Mouse (Mus musculus): ENCODE data around the gene Ppp2r5e. TPM values are rescaled to one million over a fixed set of nuclear protein-coding genes. Genes with fewer than 3 reads are reported as not detected.
"Not testable (repeated sequence)": the region's sequence is repeated elsewhere in the genome, so short reads cannot be mapped to it uniquely, and the experiment has no call there.

Gene Ppp2r5e
- polyA plus RNA-seq, 1 experiment from 2014 or later = 10.1 TPM

DNA sequence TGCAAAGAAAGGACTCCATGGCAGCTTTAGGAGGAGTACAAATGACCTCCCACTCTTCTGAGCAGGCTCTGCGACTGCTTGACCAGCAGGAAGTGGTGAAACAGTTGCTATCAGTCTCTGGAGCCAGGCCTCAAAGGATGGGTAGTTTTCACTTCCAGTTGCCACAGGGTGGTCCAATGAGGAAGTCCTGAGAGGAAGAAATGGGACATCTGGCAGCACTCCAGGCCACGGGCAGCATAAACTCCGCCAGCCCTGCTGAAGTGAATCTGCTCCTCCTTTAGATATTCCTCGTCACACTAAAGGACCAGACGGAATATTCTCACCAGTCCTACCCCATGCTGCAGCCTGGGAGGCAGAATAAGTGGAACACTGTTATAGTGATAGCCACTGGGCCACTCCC lies 147.1 kb downstream of the Ppp2r5e start:
- H3K36me3 ChIP-seq (ENCODE audit: insufficient read depth, low read length) = peaks cover 24% of the 10 kb centered on the region
- no peak overlapping the region for H3K27ac ChIP-seq (ENCODE audit: low read length)
- no peak for ATAC-seq (ENCODE audit: low FRiP score, low TSS enrichment)
- H3K4me2 ChIP-seq (replicated peaks; ENCODE audit: low read depth, low read length) = no peak overlapping the region
- H3K27me3 ChIP-seq (ENCODE audit: insufficient read depth, low read length) = no peaks in the 10 kb centered on the region
- 75% methylated on average over 5 of the region's 5 CpGs for WGBS
- H3K9ac ChIP-seq (replicated peaks; ENCODE audit: low read length) = no peak overlapping the region
- no peak overlapping the region for H3K4me3 ChIP-seq (ENCODE audit: low read length)
- H3K9me3 ChIP-seq (ENCODE audit: low read length) = no peaks in the 10 kb centered on the region
- peaks cover 11% of the 10 kb centered on the region; the same call in 1 of the 2 replicates for H3K4me1 ChIP-seq (ENCODE audit: insufficient read depth, low read length)

DNA sequence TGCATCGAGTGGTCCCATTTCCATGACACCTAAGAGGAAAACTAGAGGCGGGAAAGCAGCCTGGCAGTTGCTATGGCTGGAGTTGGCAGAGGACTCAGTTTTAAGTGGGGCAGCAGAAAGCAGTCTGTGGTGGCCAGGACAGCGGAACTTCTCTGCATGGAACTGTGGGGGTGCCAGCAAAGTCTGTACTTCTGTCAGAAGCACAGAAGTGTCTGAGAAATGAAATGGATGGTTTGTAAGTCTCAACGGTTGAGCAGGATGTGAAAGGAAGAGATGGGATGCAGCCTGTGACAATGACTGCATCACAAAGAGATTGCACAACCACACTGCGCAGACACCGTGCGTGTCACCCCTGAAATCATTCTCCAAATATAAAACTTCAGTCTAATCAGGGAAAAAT lies 149.8 kb downstream of the Ppp2r5e start:
- Histone ChIP-seq H3K4me1 (ENCODE audit: insufficient read depth, low read length) (peaks cover 11% of the 10 kb centered on the region; the same call in 1 of the 2 replicates), H3K9ac (replicated peaks; ENCODE audit: low read length) (no peak overlapping the region), H3K27me3 (ENCODE audit: insufficient read depth, low read length) (no peaks in the 10 kb centered on the region), H3K9me3 (ENCODE audit: low read length) (no peaks in the 10 kb centered on the region), H3K4me3 (ENCODE audit: low read length) (no peak overlapping the region), H3K27ac (ENCODE audit: low read length) (no peak overlapping the region), H3K4me2 (replicated peaks; ENCODE audit: low read depth, low read length) (no peak overlapping the region), H3K36me3 (ENCODE audit: insufficient read depth, low read length) (peaks cover 5% of the 10 kb centered on the region; the same call in 1 of the 2 replicates)
- no peak for ATAC-seq (ENCODE audit: low FRiP score, low TSS enrichment)
- 88% methylated on average over 7 of the region's 7 CpGs for WGBS

DNA sequence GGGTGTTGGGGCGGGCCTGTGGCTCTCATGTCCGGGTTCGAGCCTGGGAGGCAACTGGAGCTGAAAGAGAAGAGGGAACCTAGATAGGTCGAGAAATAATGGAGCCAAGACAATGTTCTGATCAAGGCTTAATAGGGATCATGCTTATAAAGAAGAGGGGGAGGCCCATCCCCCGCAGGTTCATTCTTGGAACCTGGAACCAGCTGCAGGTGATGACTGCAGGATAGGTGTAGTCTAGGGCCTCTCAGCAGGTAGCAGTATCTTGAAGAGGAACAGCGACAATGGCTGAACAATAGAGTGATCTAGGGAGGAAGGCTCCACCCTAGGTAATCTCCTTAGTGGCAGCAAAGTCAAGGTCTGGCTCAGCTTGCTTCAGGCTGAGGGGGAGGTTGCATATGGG lies 163.6 kb downstream of the Ppp2r5e start:
- H3K36me3 ChIP-seq (ENCODE audit: insufficient read depth, low read length); H3K4me3 ChIP-seq (ENCODE audit: low read length); H3K4me1 ChIP-seq (ENCODE audit: insufficient read depth, low read length); H3K9ac ChIP-seq (replicated peaks; ENCODE audit: low read length); H3K4me2 ChIP-seq (replicated peaks; ENCODE audit: low read depth, low read length); ATAC-seq (ENCODE audit: low FRiP score, low TSS enrichment); H3K9me3 ChIP-seq (ENCODE audit: low read length); H3K27me3 ChIP-seq (ENCODE audit: insufficient read depth, low read length); H3K27ac ChIP-seq (ENCODE audit: low read length): not testable (repeated sequence)
- WGBS = 88% methylated on average over 6 of the region's 6 CpGs

DNA sequence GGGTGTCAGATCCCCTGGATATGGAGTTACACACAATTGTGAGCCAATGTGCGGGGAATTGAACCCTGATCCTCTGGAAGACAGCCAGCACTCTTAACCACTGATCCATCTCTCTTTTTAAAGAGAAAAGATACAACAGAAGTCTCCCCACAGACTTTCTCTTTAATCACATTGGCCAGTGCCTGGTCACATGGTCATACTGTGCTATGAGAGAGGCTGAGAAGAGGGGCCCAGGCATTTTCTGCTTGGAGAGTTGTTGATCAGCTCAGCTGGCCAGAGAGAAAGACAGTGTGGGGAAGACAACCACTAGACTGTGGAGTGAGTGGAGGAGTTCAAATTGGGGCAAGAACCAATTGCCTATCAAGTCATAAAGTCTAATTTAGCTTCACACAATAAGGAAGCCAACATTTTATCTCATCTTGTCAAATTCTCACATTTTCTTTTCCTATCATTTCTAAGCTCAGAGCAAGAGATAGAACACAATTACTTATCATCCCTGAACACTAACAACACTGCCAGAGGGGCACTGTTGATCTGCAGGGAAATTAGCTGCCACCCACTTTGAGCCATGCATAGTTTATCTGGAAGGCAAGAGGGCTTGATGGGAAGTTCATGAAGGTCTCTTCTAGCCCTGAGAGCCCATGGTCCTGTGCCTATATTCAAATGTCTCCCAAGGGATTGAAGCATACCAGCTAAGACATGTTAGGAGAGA lies 166.2 kb downstream of the Ppp2r5e start:
- no peak overlapping the region for H3K4me2 ChIP-seq (replicated peaks; ENCODE audit: low read depth, low read length)
- H3K4me3 ChIP-seq (ENCODE audit: low read length) = no peak overlapping the region
- H3K27me3 ChIP-seq (ENCODE audit: insufficient read depth, low read length) = no peaks in the 10 kb centered on the region
- H3K9me3 ChIP-seq (ENCODE audit: low read length) = no peaks in the 10 kb centered on the region; the same call in 1 of the 2 replicates
- H3K27ac ChIP-seq (ENCODE audit: low read length) = no peak overlapping the region
- ATAC-seq (ENCODE audit: low FRiP score, low TSS enrichment) = no peak
- WGBS = 80% methylated on average over 1 of the region's 1 CpGs
- H3K4me1 ChIP-seq (ENCODE audit: insufficient read depth, low read length) = no peaks in the 10 kb centered on the region
- H3K9ac ChIP-seq (replicated peaks; ENCODE audit: low read length) = no peak overlapping the region
- no peaks in the 10 kb centered on the region for H3K36me3 ChIP-seq (ENCODE audit: insufficient read depth, low read length)

DNA sequence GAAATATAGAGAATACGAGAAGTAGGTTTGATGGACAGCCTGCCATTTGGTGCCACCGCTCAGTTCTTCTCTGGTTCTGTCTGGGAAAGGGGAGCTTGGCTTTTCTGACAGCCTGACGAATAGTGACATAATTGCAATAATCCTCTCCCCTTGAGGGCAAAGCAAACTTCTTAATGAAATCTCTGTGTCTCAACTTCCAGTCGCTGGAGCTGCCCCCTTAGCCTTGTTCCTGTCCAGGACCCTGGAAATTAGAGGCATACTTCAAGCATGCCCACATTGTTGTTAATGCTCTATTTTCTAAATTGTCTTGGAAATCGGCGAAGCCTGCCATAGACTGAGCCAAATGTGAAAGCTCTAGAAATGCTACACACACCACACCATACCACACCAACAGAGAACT lies 167.3 kb downstream of the Ppp2r5e start:
- H3K4me2 ChIP-seq (replicated peaks; ENCODE audit: low read depth, low read length) = no peak overlapping the region
- no peaks in the 10 kb centered on the region for H3K27me3 ChIP-seq (ENCODE audit: insufficient read depth, low read length)
- ATAC-seq (ENCODE audit: low FRiP score, low TSS enrichment) = no peak
- no peaks in the 10 kb centered on the region; the same call in 1 of the 2 replicates for H3K9me3 ChIP-seq (ENCODE audit: low read length)
- no peak overlapping the region for H3K9ac ChIP-seq (replicated peaks; ENCODE audit: low read length)
- no peak overlapping the region for H3K27ac ChIP-seq (ENCODE audit: low read length)
- H3K36me3 ChIP-seq (ENCODE audit: insufficient read depth, low read length) = no peaks in the 10 kb centered on the region
- H3K4me1 ChIP-seq (ENCODE audit: insufficient read depth, low read length) = no peaks in the 10 kb centered on the region
- WGBS = 85% methylated on average over 6 of the region's 6 CpGs
- no peak overlapping the region for H3K4me3 ChIP-seq (ENCODE audit: low read length)

DNA sequence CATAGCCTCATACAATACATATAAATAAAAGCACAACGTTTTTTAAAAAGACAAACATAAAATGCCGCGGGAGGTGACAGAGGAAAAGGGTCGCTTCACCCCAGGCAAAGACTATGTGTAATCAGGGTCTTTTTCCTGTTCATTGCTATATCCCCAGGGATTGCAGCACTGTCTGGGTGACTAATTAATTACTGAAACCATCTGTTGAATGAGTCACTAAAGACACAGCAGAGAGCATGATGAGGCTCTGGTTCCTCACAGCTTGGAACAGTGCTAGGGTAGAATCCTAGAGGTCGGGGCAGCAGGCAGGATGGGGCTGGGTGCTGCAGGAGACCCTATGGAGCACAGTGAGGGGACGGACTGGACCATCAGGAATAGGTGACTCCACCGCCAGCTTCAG lies 170.2 kb downstream of the Ppp2r5e start:
- Histone ChIP-seq H3K9ac (replicated peaks; ENCODE audit: low read length) (no peak overlapping the region), H3K27me3 (ENCODE audit: insufficient read depth, low read length) (no peaks in the 10 kb centered on the region), H3K4me3 (ENCODE audit: low read length) (no peak overlapping the region), H3K4me2 (replicated peaks; ENCODE audit: low read depth, low read length) (no peak overlapping the region), H3K36me3 (ENCODE audit: insufficient read depth, low read length) (no peaks in the 10 kb centered on the region), H3K9me3 (ENCODE audit: low read length) (no peaks in the 10 kb centered on the region), H3K4me1 (ENCODE audit: insufficient read depth, low read length) (no peaks in the 10 kb centered on the region), H3K27ac (ENCODE audit: low read length) (no peak overlapping the region)
- WGBS = 74% methylated on average over 7 of the region's 7 CpGs
- ATAC-seq (ENCODE audit: low FRiP score, low TSS enrichment) = peak; percentile 39; the same call in 1 of the 2 replicates

DNA sequence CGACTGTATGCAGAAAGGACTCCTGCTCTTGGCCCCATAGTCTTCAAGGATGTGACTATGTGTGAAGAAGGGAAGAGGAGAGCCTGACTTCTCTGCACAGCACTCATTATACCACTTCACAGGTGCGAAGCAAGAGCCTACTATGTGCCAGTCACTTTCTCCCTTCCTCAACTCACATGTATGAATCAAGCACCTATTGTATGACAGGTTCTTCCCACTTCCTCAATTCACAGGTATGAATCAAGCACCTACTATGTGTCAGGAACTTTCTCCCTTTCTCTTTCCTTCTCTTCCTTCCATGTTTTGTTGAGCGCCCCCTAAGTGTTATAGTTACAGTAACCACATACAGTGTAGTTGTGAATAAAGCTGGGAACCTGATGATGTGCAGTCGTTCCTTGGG lies 171.2 kb downstream of the Ppp2r5e start:
- H3K36me3 ChIP-seq (ENCODE audit: insufficient read depth, low read length) = no peaks in the 10 kb centered on the region
- H3K4me1 ChIP-seq (ENCODE audit: insufficient read depth, low read length) = no peaks in the 10 kb centered on the region
- H3K9ac ChIP-seq (replicated peaks; ENCODE audit: low read length) = no peak overlapping the region
- no peak overlapping the region for H3K4me3 ChIP-seq (ENCODE audit: low read length)
- 89% methylated on average over 4 of the region's 4 CpGs for WGBS
- no peaks in the 10 kb centered on the region for H3K27me3 ChIP-seq (ENCODE audit: insufficient read depth, low read length)
- H3K4me2 ChIP-seq (replicated peaks; ENCODE audit: low read depth, low read length) = no peak overlapping the region
- H3K27ac ChIP-seq (ENCODE audit: low read length) = no peak overlapping the region
- no peaks in the 10 kb centered on the region for H3K9me3 ChIP-seq (ENCODE audit: low read length)
- no peak for ATAC-seq (ENCODE audit: low FRiP score, low TSS enrichment)

DNA sequence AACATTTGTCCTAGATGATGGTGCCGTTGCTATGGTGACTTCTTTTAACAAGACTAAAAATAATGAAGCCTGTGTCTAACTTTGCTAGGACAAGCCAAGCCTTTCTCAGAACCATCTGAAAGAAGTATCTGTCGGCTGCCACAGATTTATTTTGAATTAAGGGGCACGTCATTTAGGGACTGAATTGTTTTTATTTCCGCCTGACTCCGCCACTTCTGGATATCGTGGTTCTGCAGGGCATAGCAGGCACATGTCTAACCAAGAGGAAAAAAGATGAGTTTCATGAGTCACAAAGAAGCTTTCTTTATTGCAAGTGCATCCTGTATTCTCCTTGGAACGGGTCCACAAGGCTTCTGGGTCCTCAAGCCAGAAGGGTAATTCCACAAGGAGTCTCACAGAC lies 171.7 kb downstream of the Ppp2r5e start:
- ATAC-seq (ENCODE audit: low FRiP score, low TSS enrichment) = no peak
- WGBS = 71% methylated on average over 7 of the region's 7 CpGs
- Histone ChIP-seq H3K9me3 (ENCODE audit: low read length) (no peaks in the 10 kb centered on the region), H3K27me3 (ENCODE audit: insufficient read depth, low read length) (no peaks in the 10 kb centered on the region), H3K27ac (ENCODE audit: low read length) (no peak overlapping the region), H3K4me1 (ENCODE audit: insufficient read depth, low read length) (no peaks in the 10 kb centered on the region), H3K4me3 (ENCODE audit: low read length) (no peak overlapping the region), H3K36me3 (ENCODE audit: insufficient read depth, low read length) (no peaks in the 10 kb centered on the region), H3K9ac (replicated peaks; ENCODE audit: low read length) (no peak overlapping the region), H3K4me2 (replicated peaks; ENCODE audit: low read depth, low read length) (no peak overlapping the region)

DNA sequence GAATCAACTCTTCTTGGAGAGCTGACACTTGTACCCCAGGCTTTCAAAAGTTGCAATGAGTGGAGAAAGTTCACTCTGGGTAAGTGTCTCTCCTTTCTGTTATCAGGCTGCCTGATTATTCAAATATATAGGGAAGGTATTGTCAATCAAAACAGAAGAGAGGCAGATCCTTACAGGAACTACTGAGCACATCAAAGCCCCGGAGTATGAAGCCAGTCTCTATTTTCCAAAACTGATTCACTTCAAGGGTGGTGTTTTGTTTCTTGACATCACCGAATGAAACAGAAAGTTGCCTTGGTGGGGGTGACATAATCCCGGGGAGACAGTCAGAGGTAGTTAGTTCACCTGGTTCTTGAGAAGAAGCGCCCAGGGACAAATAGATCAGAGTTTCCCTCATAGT lies 179.4 kb downstream of the Ppp2r5e start, which contains the start of gene Gphb5:
TSS of gene Gphb5 (minus strand) at position 101 of the 400 bp plus-strand sequence.
- Histone ChIP-seq H3K27ac (ENCODE audit: low read length) (no peak within 1 kb of the TSS), H3K9ac (replicated peaks; ENCODE audit: low read length) (no peak within 1 kb of the TSS), H3K4me3 (ENCODE audit: low read length) (no peak within 1 kb of the TSS), H3K4me2 (replicated peaks; ENCODE audit: low read depth, low read length) (no peak within 1 kb of the TSS), H3K36me3 (ENCODE audit: insufficient read depth, low read length) (no peaks in the 10 kb centered on the region), H3K4me1 (ENCODE audit: insufficient read depth, low read length) (no peaks in the 10 kb centered on the region), H3K9me3 (ENCODE audit: low read length) (no peaks in the 10 kb centered on the region), H3K27me3 (ENCODE audit: insufficient read depth, low read length) (no peaks in the 10 kb centered on the region)
- WGBS = 95% methylated on average over 4 of the region's 4 CpGs
- no peak for ATAC-seq (ENCODE audit: low FRiP score, low TSS enrichment)

DNA sequence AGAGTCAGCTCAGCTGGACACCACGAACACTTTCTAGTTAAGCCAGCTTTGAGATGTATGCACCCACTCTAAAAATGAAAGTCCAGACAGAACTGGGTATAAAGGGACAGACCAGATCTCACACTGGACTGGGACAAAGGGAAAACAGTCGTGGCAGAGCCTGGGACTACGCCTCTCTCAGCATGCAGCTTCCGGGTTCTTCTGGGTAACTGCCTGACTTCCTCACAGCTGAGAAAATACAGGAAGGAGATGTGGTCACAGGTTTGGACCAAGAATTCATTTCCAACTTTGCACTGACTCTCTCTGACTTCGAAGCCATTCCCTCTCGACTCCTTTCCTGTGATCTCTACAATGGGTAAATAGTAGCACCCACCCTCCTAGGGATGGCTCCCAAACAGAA lies 181.1 kb downstream of the Ppp2r5e start:
- Histone ChIP-seq H3K27me3 (ENCODE audit: insufficient read depth, low read length) (no peaks in the 10 kb centered on the region), H3K4me2 (replicated peaks; ENCODE audit: low read depth, low read length) (no peak overlapping the region), H3K9me3 (ENCODE audit: low read length) (no peaks in the 10 kb centered on the region), H3K36me3 (ENCODE audit: insufficient read depth, low read length) (no peaks in the 10 kb centered on the region), H3K27ac (ENCODE audit: low read length) (no peak overlapping the region), H3K9ac (replicated peaks; ENCODE audit: low read length) (no peak overlapping the region), H3K4me3 (ENCODE audit: low read length) (no peak overlapping the region), H3K4me1 (ENCODE audit: insufficient read depth, low read length) (no peaks in the 10 kb centered on the region)
- no peak for ATAC-seq (ENCODE audit: low FRiP score, low TSS enrichment)
- 65% methylated on average over 6 of the region's 6 CpGs for WGBS
